Mouse (Mus musculus): ENCODE data around the gene C1qbp. TPM values are rescaled to one million over a fixed set of nuclear protein-coding genes. Genes with fewer than 3 reads are reported as not detected.

C1qbp gene
- polyA plus RNA-seq, 1 experiment from 2014 or later, result 208 TPM

- Histone ChIP-seq H3K9ac (replicated peaks) (no peak overlapping the region), H3K4me2 (replicated peaks) (no peak overlapping the region), H3K9me3 (no peaks in the 10 kb centered on the region), H3K27me3 (no peaks in the 10 kb centered on the region), H3K27ac (replicated peaks) (no peak overlapping the region), H3K4me1 (no peaks in the 10 kb centered on the region), H3K4me3 (no peak overlapping the region), H3K36me3 (peaks cover 37% of the 10 kb centered on the region)
- 82% methylated on average over 5 of the region's 5 CpGs for WGBS
- ATAC-seq (replicated peaks), result no peak
Observed at GRCm38 (mm10) chr11:70931461-70931860, 51.4 kb downstream of the C1qbp start.

Other genes with a start within 250 kb of the C1qbp start
- 15.5 and 16.9 TPM in 2 replicates for gene Zfp3, start 218.8 kb downstream of the C1qbp start, polyA plus RNA-seq (2015; fragmentation: Nextera tagmentation; extraction: Ambion mirVana)
- gene Scimp, start 170.4 kb downstream of the C1qbp start, polyA plus RNA-seq (2015; fragmentation: Nextera tagmentation; extraction: Ambion mirVana), result not detected in 2 replicates
- 85.1 and 87.4 TPM in 2 replicates for gene Rabep1, start 138.2 kb downstream of the C1qbp start, polyA plus RNA-seq (2015; fragmentation: Nextera tagmentation; extraction: Ambion mirVana)
- 148 and 149 TPM in 2 replicates for gene Nup88, start 13.1 kb downstream of the C1qbp start, polyA plus RNA-seq (2015; fragmentation: Nextera tagmentation; extraction: Ambion mirVana)
- 82.6 and 88.3 TPM in 2 replicates for gene Rpain, start 12.8 kb downstream of the C1qbp start, polyA plus RNA-seq (2015; fragmentation: Nextera tagmentation; extraction: Ambion mirVana)
- gene Dhx33, start 21.4 kb upstream of the C1qbp start, polyA plus RNA-seq (2015; fragmentation: Nextera tagmentation; extraction: Ambion mirVana), result 16.8 and 17.3 TPM in 2 replicates
- 39.4 and 40.5 TPM in 2 replicates for gene Mis12, start 36.6 kb upstream of the C1qbp start, polyA plus RNA-seq (2015; fragmentation: Nextera tagmentation; extraction: Ambion mirVana)
- gene Derl2, start 36.8 kb upstream of the C1qbp start, polyA plus RNA-seq (2015; fragmentation: Nextera tagmentation; extraction: Ambion mirVana), result 35.5 and 36.2 TPM in 2 replicates
- 609 and 665 TPM in 2 replicates for gene 6330403K07Rik, start 50.5 kb upstream of the C1qbp start, polyA plus RNA-seq (2015; fragmentation: Nextera tagmentation; extraction: Ambion mirVana)
- gene Nlrp1a, start 161.7 kb upstream of the C1qbp start, polyA plus RNA-seq (2015; fragmentation: Nextera tagmentation; extraction: Ambion mirVana), result not detected in 2 replicates
- not detected in 2 replicates for gene Nlrp1b, start 247.7 kb upstream of the C1qbp start, polyA plus RNA-seq (2015; fragmentation: Nextera tagmentation; extraction: Ambion mirVana)

Data from forebrain, embryonic 15.5 days (tissue).